Mouse (Mus musculus): Measurements from ENCODE around the gene Rnf31. TPM values are rescaled to one million over a fixed set of nuclear protein-coding genes. Genes with fewer than 3 reads are reported as not detected.

Gene Rnf31
- total and polyA plus RNA-seq, 2 experiments from 2014 or later, result 13.6 to 15.0 TPM

DNA sequence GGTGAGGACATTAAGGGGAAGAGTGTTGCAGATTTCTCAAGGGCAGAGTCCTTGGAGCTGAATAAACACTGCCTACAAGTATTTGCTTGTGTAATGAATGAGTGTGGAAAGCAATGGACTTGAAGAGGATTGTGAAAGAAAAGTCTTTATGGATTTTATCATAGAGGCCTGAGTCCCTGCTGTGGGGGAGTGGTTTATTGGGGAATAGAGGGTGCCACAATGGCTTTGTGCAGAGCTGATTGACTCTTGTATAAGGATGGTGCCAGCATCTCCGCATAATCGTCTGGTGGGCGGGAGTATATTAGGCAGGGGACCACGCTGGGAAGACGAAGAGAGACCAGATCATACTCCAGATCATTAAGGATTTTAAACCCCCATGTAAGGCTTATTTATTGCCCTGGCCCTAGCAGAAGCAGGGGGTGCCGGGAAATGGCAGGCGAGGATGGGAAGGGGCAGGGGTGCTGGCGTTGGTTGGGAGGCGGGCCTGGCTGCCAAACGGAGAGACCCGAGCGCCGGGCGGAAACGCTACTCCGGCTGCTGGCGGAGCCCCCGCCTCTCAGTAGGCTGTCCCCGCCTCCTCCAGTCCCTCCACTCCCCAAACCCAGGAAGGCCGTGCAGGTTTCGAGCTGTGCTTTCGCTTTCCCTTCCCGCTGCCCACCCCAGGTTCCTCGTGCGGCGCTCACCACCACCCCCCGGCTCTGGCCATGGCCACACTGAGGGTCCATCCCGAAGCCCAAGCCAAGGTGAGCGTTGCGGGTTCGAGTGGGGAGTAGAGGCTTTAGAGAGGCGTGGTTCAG lies 13.4 kb upstream of the Rnf31 start, which contains the start of gene Psme1:
TSS of gene Psme1 (plus strand) at position 253 of the 797 bp plus-strand sequence.
- Histone ChIP-seq H3K9ac (replicated peaks; ENCODE audit: low read depth, low read length) (peak within 1 kb of the TSS; percentile 81), H3K4me1 (ENCODE audit: control insufficient read depth, insufficient read depth) (peaks cover 20% of the 10 kb centered on the region; the same call in 1 of the 2 replicates), H3K27me3 (ENCODE audit: control insufficient read depth, insufficient read depth, low read length) (no peaks in the 10 kb centered on the region), H3K36me3 (replicated peaks; ENCODE audit: control insufficient read depth, insufficient read depth, low read length) (peaks cover 27% of the 10 kb centered on the region), H3K27ac (ENCODE audit: low read depth) (peak within 1 kb of the TSS; percentile 90), H3K4me2 (ENCODE audit: low read depth, low read length) (peak within 1 kb of the TSS; percentile 82), H3K9me3 (replicated peaks; ENCODE audit: control insufficient read depth, low read length) (no peaks in the 10 kb centered on the region), H3K4me3 (ENCODE audit: low read depth, low read length) (peak within 1 kb of the TSS; percentile 81)
- TF ChIP-seq EP300 (IDR thresholded peaks at IDR 0.05; ENCODE audit: low read depth) (no peak), CTCF (IDR thresholded peaks at IDR 0.05; ENCODE audit: low read depth) (no peak)
- under 1% methylated on average over 24 of the region's 32 CpGs for WGBS
- ATAC-seq (ENCODE audit: insufficient read depth, low read depth) (peak; percentile 74), DNase-seq (ENCODE audit: low spot score) (peak; percentile 94)

DNA sequence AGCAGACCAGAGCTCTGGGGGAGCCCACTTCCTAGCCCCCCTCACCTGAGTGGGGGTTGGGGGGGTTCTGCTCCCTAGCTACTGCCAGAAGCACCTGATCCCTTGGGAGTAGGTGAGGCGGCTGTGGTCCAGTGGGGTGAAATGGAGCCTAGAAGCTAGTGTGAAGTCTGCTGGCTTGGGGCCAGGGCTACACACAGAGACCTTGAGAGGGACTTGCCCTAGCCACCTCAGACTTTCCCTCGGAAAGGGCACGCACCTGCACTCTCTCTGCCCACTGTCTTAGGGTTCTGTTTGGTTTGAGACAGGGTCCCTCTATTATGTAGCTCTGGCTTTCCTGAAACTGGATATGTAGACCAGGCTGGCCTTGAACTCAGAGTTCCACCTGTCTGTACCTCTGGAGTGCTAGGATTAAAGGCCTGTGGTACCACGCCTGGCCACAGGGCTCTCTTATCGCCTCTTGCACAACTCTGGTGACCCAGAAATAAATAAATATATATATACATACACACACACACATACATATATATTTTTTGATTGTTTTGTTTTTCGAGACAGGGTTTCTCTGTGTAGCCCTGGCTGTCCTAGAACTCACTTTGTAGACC lies 12.7 kb upstream of the Rnf31 start:
- H3K27me3 ChIP-seq (ENCODE audit: control insufficient read depth, insufficient read depth, low read length), result no peaks in the 10 kb centered on the region
- H3K27ac ChIP-seq (ENCODE audit: low read depth), result peak overlapping the region; percentile 90
- peak overlapping the region; percentile 81 for H3K4me3 ChIP-seq (ENCODE audit: low read depth, low read length)
- H3K9ac ChIP-seq (replicated peaks; ENCODE audit: low read depth, low read length), result peak overlapping the region; percentile 81
- DNase-seq (ENCODE audit: low spot score) (peak; percentile 19), ATAC-seq (ENCODE audit: insufficient read depth, low read depth) (peak; percentile 18)
- WGBS, result 23% methylated on average over 6 of the region's 6 CpGs
- TF ChIP-seq EP300 (IDR thresholded peaks at IDR 0.05; ENCODE audit: low read depth) (no peak), CTCF (IDR thresholded peaks at IDR 0.05; ENCODE audit: low read depth) (no peak)
- H3K4me2 ChIP-seq (ENCODE audit: low read depth, low read length), result peak overlapping the region; percentile 82
- H3K9me3 ChIP-seq (replicated peaks; ENCODE audit: control insufficient read depth, low read length), result no peaks in the 10 kb centered on the region
- peaks cover 20% of the 10 kb centered on the region; the same call in 1 of the 2 replicates for H3K4me1 ChIP-seq (ENCODE audit: control insufficient read depth, insufficient read depth)
- peaks cover 27% of the 10 kb centered on the region for H3K36me3 ChIP-seq (replicated peaks; ENCODE audit: control insufficient read depth, insufficient read depth, low read length)

DNA sequence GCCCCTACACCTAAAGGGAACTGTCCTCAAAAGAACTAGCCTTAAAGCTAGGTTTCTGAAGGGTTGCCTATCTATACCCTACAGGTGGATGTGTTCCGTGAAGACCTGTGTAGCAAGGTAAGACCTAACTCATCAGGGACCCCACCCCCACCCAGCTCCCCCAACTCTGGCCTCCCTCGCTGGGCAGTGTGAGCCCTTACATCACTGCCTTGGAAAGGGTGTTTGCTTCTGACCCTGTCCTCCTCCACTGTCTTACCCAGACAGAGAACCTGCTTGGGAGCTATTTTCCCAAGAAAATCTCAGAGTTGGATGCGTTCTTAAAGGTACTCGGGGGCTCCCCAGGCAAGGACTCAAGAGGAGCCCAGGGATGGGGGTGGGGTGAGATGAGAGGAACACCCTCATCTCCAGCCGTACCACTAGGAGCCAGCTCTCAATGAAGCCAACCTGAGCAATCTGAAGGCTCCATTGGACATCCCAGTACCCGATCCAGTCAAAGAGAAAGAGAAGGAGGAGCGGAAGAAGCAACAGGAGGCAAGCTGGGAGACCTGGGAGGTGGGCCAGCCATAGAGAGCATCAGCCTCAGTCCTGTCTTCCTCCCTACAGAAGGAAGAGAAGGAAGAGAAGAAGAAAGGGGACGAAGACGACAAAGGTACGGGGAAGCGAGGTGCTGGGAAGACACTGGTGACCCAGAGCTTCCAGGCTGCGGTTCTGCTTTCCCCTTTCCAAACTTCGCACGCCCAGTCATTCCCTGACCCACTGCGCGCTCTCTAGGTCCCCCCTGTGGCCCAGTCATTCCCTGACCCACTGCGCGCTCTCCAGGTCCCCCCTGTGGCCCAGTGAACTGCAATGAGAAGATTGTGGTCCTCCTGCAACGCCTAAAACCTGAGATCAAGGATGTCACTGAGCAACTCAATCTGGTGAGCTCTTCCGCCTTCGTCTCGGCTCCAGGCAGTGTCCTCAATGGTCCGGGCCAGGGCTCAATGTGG lies 11.7 kb upstream of the Rnf31 start:
- TF ChIP-seq EP300 (IDR thresholded peaks at IDR 0.05; ENCODE audit: low read depth) (no peak), CTCF (IDR thresholded peaks at IDR 0.05; ENCODE audit: low read depth) (no peak)
- peaks cover 27% of the 10 kb centered on the region for H3K36me3 ChIP-seq (replicated peaks; ENCODE audit: control insufficient read depth, insufficient read depth, low read length)
- ATAC-seq (ENCODE audit: insufficient read depth, low read depth) (no peak), DNase-seq (ENCODE audit: low spot score) (no peak)
- H3K27me3 ChIP-seq (ENCODE audit: control insufficient read depth, insufficient read depth, low read length), result no peaks in the 10 kb centered on the region
- 85% methylated on average over 23 of the region's 23 CpGs for WGBS
- H3K4me1 ChIP-seq (ENCODE audit: control insufficient read depth, insufficient read depth), result peaks cover 14% of the 10 kb centered on the region; the same call in 1 of the 2 replicates
- H3K4me2 ChIP-seq (ENCODE audit: low read depth, low read length), result no peak overlapping the region
- H3K9ac ChIP-seq (replicated peaks; ENCODE audit: low read depth, low read length), result no peak overlapping the region
- H3K9me3 ChIP-seq (replicated peaks; ENCODE audit: control insufficient read depth, low read length), result no peaks in the 10 kb centered on the region
- H3K27ac ChIP-seq (ENCODE audit: low read depth), result no peak overlapping the region
- H3K4me3 ChIP-seq (ENCODE audit: low read depth, low read length), result no peak overlapping the region

DNA sequence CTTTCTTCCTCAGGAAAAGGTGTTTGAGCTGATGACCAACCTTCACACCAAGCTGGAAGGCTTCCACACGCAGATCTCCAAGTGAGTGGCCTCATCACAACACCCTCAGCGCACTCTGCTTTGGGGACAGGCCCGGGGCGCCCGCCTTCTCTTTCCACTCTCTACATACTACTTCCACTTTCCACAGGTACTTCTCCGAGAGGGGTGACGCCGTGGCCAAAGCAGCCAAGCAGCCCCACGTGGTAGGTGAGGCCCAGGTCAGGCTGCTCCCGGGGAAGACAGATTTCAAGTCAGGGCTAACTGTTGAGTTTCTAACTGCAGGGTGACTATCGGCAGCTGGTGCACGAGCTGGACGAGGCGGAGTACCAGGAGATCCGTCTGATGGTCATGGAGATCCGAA lies 10.8 kb upstream of the Rnf31 start:
- Histone ChIP-seq H3K36me3 (replicated peaks; ENCODE audit: control insufficient read depth, insufficient read depth, low read length) (peaks cover 27% of the 10 kb centered on the region), H3K27ac (ENCODE audit: low read depth) (no peak overlapping the region), H3K9ac (replicated peaks; ENCODE audit: low read depth, low read length) (no peak overlapping the region), H3K9me3 (replicated peaks; ENCODE audit: control insufficient read depth, low read length) (no peaks in the 10 kb centered on the region), H3K27me3 (ENCODE audit: control insufficient read depth, insufficient read depth, low read length) (no peaks in the 10 kb centered on the region), H3K4me1 (ENCODE audit: control insufficient read depth, insufficient read depth) (peaks cover 16% of the 10 kb centered on the region; the same call in 1 of the 2 replicates), H3K4me3 (ENCODE audit: low read depth, low read length) (no peak overlapping the region), H3K4me2 (ENCODE audit: low read depth, low read length) (no peak overlapping the region)
- no peak for DNase-seq (ENCODE audit: low spot score)
- ATAC-seq (ENCODE audit: insufficient read depth, low read depth), result no peak
- TF ChIP-seq CTCF (IDR thresholded peaks at IDR 0.05; ENCODE audit: low read depth) (no peak), EP300 (IDR thresholded peaks at IDR 0.05; ENCODE audit: low read depth) (no peak)
- WGBS, result 93% methylated on average over 16 of the region's 16 CpGs

Data from heart, postnatal 0 days (tissue).